Mouse (Mus musculus): ENCODE measurements around the gene Lrrtm4. TPM values are rescaled to one million over a fixed set of nuclear protein-coding genes. Genes with fewer than 3 reads are reported as not detected.

Gene Lrrtm4
- polyA plus RNA-seq, 1 experiment from 2014 or later = not detected

DNA sequence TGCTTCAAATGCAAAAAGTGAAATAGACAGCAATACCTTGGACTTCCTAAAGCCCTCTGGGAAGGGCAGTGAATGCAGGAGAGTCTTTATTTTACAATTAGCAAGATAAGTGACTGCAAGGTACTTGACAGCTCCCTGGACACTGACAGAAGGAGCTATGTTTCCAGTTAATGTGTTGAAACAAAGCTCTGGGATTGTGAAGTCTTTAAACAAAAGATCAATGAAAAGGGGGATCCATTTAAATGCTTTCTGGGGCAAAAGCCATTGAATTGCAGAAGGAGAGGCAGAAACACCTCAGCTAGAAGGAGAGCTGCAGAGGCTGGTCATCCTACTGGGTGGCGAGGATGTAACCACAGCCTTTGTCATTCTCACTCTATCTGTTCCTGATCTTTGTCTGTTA lies 571.1 kb downstream of the Lrrtm4 start:
- H3K9me3 ChIP-seq (ENCODE audit: low read length) = no peaks in the 10 kb centered on the region
- no peak for DNase-seq
- WGBS (ENCODE audit: insufficient replicate concordance) = 45% methylated on average over 1 of the region's 1 CpGs
- TF ChIP-seq CTCF (IDR thresholded peaks at IDR 0.05; ENCODE audit: low read depth) (no peak), EP300 (IDR thresholded peaks at IDR 0.05; ENCODE audit: low read depth) (no peak)
- no peak for ATAC-seq
- H3K4me3 ChIP-seq (ENCODE audit: low read depth, low read length) = no peak overlapping the region
- H3K4me2 ChIP-seq (ENCODE audit: low read depth, low read length) = no peak overlapping the region
- H3K36me3 ChIP-seq (replicated peaks; ENCODE audit: insufficient read depth, low read length) = no peaks in the 10 kb centered on the region
- no peaks in the 10 kb centered on the region for H3K27me3 ChIP-seq (ENCODE audit: insufficient read depth, low read length)
- no peak overlapping the region for H3K9ac ChIP-seq (replicated peaks)
- no peaks in the 10 kb centered on the region for H3K4me1 ChIP-seq (ENCODE audit: insufficient read depth)
- H3K27ac ChIP-seq (ENCODE audit: low read depth) = no peak overlapping the region

DNA sequence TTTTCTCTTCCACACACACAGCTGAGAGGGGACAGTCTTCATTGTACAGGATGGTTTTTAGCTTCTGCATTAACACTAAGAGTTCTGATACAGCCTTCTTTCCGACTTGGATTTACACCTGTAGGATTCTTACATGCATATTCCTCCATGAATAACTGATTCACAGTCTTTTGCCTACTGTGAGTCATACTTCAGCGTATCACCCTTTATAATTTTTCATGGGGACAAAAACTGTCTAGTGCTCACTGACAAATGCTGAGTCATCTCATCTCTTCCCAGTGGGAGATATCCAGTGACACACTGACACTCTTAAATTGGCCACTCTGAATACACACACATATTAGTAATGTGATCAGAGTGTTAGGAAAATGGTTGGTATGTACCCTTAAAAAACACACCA lies 600.8 kb downstream of the Lrrtm4 start:
- no peaks in the 10 kb centered on the region for H3K9me3 ChIP-seq (ENCODE audit: low read length)
- no peak for ATAC-seq
- no peaks in the 10 kb centered on the region for H3K27me3 ChIP-seq (ENCODE audit: insufficient read depth, low read length)

DNA sequence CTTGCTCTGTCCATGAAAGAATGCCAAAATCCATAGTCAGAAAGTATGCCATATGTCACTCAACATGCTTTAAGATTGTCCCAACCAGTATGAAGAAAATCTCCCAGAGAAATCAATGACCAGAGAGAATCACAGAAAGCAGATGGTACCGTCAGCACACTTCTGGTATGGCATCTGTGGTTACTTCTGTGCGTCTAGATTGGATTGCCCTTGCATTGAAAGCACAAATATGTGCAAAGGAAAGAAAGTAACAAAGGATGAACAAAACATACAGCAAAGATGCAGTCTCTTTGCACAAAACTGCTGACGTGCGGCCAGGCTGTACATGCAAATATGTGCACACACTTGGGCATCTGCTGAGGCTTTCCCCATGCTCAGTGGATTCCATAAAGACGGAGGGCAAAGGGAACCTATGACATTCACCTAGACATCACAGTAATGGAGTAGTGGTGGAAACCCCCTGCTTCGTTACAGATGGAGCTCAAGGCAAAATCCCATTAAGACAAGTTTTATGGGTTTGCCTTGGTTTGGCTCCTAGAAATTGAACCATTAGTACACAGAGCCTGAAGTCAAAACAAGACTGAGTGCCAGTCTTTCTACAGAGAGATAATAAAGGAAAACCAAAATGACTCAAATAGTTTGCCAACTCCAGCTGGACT lies 604.1 kb downstream of the Lrrtm4 start:
- 80% methylated on average over 6 of the region's 6 CpGs for WGBS (ENCODE audit: insufficient replicate concordance)
- TF ChIP-seq CTCF (IDR thresholded peaks at IDR 0.05; ENCODE audit: low read depth) (no peak), EP300 (IDR thresholded peaks at IDR 0.05; ENCODE audit: low read depth) (no peak)
- no peak for ATAC-seq
- H3K4me1 ChIP-seq (ENCODE audit: insufficient read depth) = no peaks in the 10 kb centered on the region
- no peak overlapping the region for H3K4me2 ChIP-seq (ENCODE audit: low read depth, low read length)
- no peaks in the 10 kb centered on the region for H3K36me3 ChIP-seq (replicated peaks; ENCODE audit: insufficient read depth, low read length)
- no peaks in the 10 kb centered on the region for H3K9me3 ChIP-seq (ENCODE audit: low read length)
- H3K27ac ChIP-seq (ENCODE audit: low read depth) = no peak overlapping the region
- H3K4me3 ChIP-seq (ENCODE audit: low read depth, low read length) = no peak overlapping the region
- no peak for DNase-seq
- H3K9ac ChIP-seq (replicated peaks) = no peak overlapping the region
- no peaks in the 10 kb centered on the region for H3K27me3 ChIP-seq (ENCODE audit: insufficient read depth, low read length)

More for the DNA sequence above, 600.8 kb downstream of the Lrrtm4 start:
- WGBS (ENCODE audit: insufficient replicate concordance) = 85% methylated on average over 2 of the region's 2 CpGs
- no peak overlapping the region for H3K4me2 ChIP-seq (ENCODE audit: low read depth, low read length)
- DNase-seq = no peak
- H3K27ac ChIP-seq (ENCODE audit: low read depth) = no peak overlapping the region
- H3K36me3 ChIP-seq (replicated peaks; ENCODE audit: insufficient read depth, low read length) = no peaks in the 10 kb centered on the region
- H3K4me1 ChIP-seq (ENCODE audit: insufficient read depth) = no peaks in the 10 kb centered on the region
- H3K9ac ChIP-seq (replicated peaks) = no peak overlapping the region
- H3K4me3 ChIP-seq (ENCODE audit: low read depth, low read length) = no peak overlapping the region
- TF ChIP-seq EP300 (IDR thresholded peaks at IDR 0.05; ENCODE audit: low read depth) (no peak), CTCF (IDR thresholded peaks at IDR 0.05; ENCODE audit: low read depth) (no peak)

DNA sequence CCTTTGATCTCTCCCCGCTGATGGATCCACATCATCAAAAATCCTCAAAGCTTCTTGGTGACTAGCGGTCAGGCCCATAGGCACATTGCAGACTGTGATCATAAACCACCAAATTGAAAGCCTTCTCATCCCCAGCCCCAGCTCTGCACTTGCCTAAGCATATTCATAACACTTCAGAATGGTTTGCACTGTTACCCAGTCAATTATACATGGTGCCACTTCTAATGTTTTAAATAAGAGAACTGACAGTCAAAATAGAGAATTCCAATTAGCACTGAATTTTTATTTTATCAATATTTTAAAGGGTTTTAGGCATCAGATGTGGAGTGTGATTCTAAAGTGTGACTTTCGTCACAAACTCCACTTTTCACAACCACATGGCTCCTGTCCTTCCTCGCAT lies 606.8 kb downstream of the Lrrtm4 start:
- no peak overlapping the region for H3K27ac ChIP-seq (ENCODE audit: low read depth)
- no peaks in the 10 kb centered on the region for H3K9me3 ChIP-seq (ENCODE audit: low read length)
- H3K4me2 ChIP-seq (ENCODE audit: low read depth, low read length) = no peak overlapping the region
- H3K27me3 ChIP-seq (ENCODE audit: insufficient read depth, low read length) = no peaks in the 10 kb centered on the region
- TF ChIP-seq CTCF (IDR thresholded peaks at IDR 0.05; ENCODE audit: low read depth) = no peak
- ATAC-seq (no peak), DNase-seq (no peak)
- H3K4me3 ChIP-seq (ENCODE audit: low read depth, low read length) = no peak overlapping the region
- H3K9ac ChIP-seq (replicated peaks) = no peak overlapping the region
- no peaks in the 10 kb centered on the region for H3K36me3 ChIP-seq (replicated peaks; ENCODE audit: insufficient read depth, low read length)
- H3K4me1 ChIP-seq (ENCODE audit: insufficient read depth) = no peaks in the 10 kb centered on the region
- 74% methylated on average over 4 of the region's 4 CpGs for WGBS (ENCODE audit: insufficient replicate concordance)

DNA sequence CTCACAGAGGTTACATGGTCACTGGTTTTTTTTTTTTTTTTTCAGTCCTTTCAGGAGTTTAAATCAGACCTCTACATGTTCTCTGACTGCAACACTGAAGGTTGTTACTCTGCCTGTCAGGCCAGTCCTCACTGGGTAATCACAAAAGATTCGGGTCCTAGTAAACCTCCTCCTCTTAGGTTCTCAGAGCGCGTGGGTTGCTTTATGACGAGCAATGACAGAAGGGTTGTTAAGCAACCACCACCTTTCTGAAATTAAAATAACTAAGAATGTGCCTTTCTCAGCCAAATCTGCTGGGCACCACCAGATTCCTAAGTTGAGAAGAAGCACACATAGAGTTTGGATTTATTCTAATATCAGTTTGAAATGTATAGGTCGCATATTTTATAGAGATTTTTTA lies 644.1 kb downstream of the Lrrtm4 start:
- WGBS (ENCODE audit: insufficient replicate concordance) = 74% methylated on average over 5 of the region's 5 CpGs
- Histone ChIP-seq H3K9me3 (ENCODE audit: low read length) (no peaks in the 10 kb centered on the region), H3K27me3 (ENCODE audit: insufficient read depth, low read length) (no peaks in the 10 kb centered on the region), H3K4me2 (ENCODE audit: low read depth, low read length) (no peak overlapping the region), H3K27ac (ENCODE audit: low read depth) (no peak overlapping the region), H3K36me3 (replicated peaks; ENCODE audit: insufficient read depth, low read length) (no peaks in the 10 kb centered on the region), H3K4me3 (ENCODE audit: low read depth, low read length) (no peak overlapping the region), H3K4me1 (ENCODE audit: insufficient read depth) (no peaks in the 10 kb centered on the region), H3K9ac (replicated peaks) (no peak overlapping the region)
- ATAC-seq = no peak
- TF ChIP-seq CTCF (IDR thresholded peaks at IDR 0.05; ENCODE audit: low read depth) (no peak), EP300 (IDR thresholded peaks at IDR 0.05; ENCODE audit: low read depth) (no peak)
- no peak for DNase-seq

DNA sequence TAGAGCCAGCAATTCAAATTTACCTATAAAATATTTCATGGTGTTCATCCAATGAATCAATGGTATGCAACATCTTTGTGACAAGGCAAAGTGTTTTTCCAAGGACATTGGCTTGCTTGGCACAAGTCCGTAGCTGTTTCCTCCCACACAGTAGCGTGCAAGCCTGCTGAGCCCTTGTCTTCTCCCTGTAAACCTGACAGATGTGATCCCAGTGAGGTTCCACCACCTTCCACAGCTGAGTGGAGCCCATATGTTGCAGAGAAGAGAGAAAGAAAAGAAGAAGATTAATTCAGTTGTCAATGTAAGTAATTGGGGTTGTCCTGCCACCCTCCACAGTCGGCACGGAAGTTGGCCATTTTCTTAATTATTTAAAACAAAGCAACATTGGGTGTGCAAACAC lies 645.4 kb downstream of the Lrrtm4 start:
- H3K27ac ChIP-seq (ENCODE audit: low read depth) = no peak overlapping the region
- H3K27me3 ChIP-seq (ENCODE audit: insufficient read depth, low read length) = no peaks in the 10 kb centered on the region
- WGBS (ENCODE audit: insufficient replicate concordance) = 74% methylated on average over 4 of the region's 4 CpGs
- DNase-seq (no peak), ATAC-seq (no peak)
- H3K4me2 ChIP-seq (ENCODE audit: low read depth, low read length) = no peak overlapping the region
- TF ChIP-seq EP300 (IDR thresholded peaks at IDR 0.05; ENCODE audit: low read depth) = no peak
- no peak for TF ChIP-seq CTCF (IDR thresholded peaks at IDR 0.05; ENCODE audit: low read depth)
- H3K36me3 ChIP-seq (replicated peaks; ENCODE audit: insufficient read depth, low read length) = no peaks in the 10 kb centered on the region
- no peak overlapping the region for H3K9ac ChIP-seq (replicated peaks)
- no peaks in the 10 kb centered on the region for H3K9me3 ChIP-seq (ENCODE audit: low read length)
- H3K4me1 ChIP-seq (ENCODE audit: insufficient read depth) = no peaks in the 10 kb centered on the region
- no peak overlapping the region for H3K4me3 ChIP-seq (ENCODE audit: low read depth, low read length)

DNA sequence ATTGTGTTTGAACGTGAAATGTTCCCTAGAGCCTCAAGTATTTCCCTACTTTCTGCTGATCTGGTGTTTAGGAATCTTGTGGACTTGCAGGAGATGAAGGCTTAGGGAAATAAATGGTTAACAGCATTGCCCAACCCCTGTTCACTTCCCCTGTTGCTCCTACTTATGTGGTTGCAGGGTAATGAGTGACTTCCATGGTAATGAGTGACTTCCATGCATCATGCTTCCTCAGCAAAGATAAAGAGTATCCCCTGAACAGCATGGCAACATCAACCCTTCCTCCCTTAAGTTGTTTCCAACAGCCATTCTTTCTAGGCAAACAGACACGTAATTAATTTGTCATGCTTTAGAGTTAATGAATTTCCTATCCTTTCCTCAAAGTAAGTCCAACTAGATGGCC lies 685.5 kb downstream of the Lrrtm4 start:
- Histone ChIP-seq H3K9me3 (ENCODE audit: low read length) (no peaks in the 10 kb centered on the region), H3K36me3 (replicated peaks; ENCODE audit: insufficient read depth, low read length) (no peaks in the 10 kb centered on the region), H3K4me2 (ENCODE audit: low read depth, low read length) (no peak overlapping the region), H3K9ac (replicated peaks) (no peak overlapping the region), H3K4me1 (ENCODE audit: insufficient read depth) (no peaks in the 10 kb centered on the region), H3K27ac (ENCODE audit: low read depth) (no peak overlapping the region), H3K27me3 (ENCODE audit: insufficient read depth, low read length) (no peaks in the 10 kb centered on the region), H3K4me3 (ENCODE audit: low read depth, low read length) (no peak overlapping the region)
- TF ChIP-seq CTCF (IDR thresholded peaks at IDR 0.05; ENCODE audit: low read depth) (no peak), EP300 (IDR thresholded peaks at IDR 0.05; ENCODE audit: low read depth) (no peak)
- 58% methylated on average over 2 of the region's 2 CpGs for WGBS (ENCODE audit: insufficient replicate concordance)
- DNase-seq = no peak
- no peak for ATAC-seq
